Mouse (Mus musculus): ENCODE measurements around the gene Nudt22. TPM values are rescaled to one million over a fixed set of nuclear protein-coding genes. Genes with fewer than 3 reads are reported as not detected.

The Nudt22 gene
- polyA plus RNA-seq, 1 experiment from 2014 or later: 40.8 TPM

- peak within 1 kb of the TSS; percentile 85 for H3K27ac ChIP-seq
Observed at GRCm38 (mm10) chr19:6987061-6987903, 8.6 kb downstream of the Nudt22 start, which contains the start of gene Vegfb. Vegfb (minus strand) TSS chr19:6987651.

DNA sequence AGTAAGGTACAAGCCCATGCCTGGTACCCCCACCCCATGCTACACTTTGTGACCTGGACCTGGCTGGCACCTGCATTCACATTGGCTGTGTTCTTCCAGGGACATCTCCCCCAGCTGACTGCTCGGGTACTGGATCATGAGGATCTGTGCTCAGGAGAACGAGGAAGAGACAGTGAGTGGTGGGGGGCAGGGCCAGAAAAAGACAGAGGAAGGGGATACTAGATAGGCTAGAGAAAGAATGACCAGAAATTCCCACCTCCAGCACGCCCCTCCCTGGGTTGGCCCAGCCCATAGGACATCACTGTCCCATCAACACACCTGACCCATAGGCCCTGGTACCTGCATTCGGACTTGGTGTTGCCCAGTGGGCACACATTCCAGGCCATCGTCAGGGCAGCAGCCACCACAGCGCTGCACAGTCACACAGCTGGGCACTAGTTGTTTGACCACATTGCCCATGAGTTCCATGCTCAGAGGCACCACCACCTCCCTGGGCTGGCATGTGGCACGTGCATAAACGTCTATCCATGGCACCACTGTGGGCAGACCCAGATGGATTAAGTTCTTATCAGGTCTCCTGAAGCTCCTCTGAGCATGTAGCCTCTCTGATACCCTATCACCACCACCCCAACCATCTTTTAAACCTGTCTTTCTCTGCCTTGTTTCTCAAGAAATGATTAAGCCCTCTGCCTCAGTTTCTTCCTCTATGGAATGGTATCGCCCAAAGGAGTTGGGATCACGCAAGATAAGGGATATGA lies 9.8 kb downstream of the Nudt22 start:
- 81% methylated on average over 10 of the region's 10 CpGs for WGBS
- TF ChIP-seq CTCF (IDR thresholded peaks at IDR 0.05; ENCODE audit: low read depth): no peak
- Histone ChIP-seq H3K4me3 (replicated peaks; ENCODE audit: low read depth, low read length) (peak overlapping the region; percentile 82; the same call in 1 of the 2 replicates), H3K36me3 (ENCODE audit: insufficient read depth, low read length) (peaks cover 18% of the 10 kb centered on the region; the same call in 1 of the 2 replicates), H3K4me1 (replicated peaks; ENCODE audit: insufficient read depth, low read length) (peaks cover 12% of the 10 kb centered on the region), H3K9me3 (replicated peaks; ENCODE audit: low read length) (no peaks in the 10 kb centered on the region), H3K27ac (no peak overlapping the region), H3K9ac (ENCODE audit: low read depth, low read length) (peak overlapping the region; percentile 86; the same call in 1 of the 2 replicates), H3K27me3 (ENCODE audit: insufficient read depth, low read length) (no peaks in the 10 kb centered on the region), H3K4me2 (ENCODE audit: low read length) (peak overlapping the region; percentile 87)
- ATAC-seq (replicated peaks; ENCODE audit: low FRiP score, low read depth) (no peak), DNase-seq (ENCODE audit: low spot score) (no peak)

More at GRCm38 (mm10) chr19:6987061-6987903, 8.6 kb downstream of the Nudt22 start, which contains the start of gene Vegfb:
- H3K36me3 ChIP-seq (ENCODE audit: insufficient read depth, low read length): peaks cover 16% of the 10 kb centered on the region; the same call in 1 of the 2 replicates
- 1% methylated on average over 69 of the region's 85 CpGs for WGBS
- H3K9ac ChIP-seq (ENCODE audit: low read depth, low read length): peak within 1 kb of the TSS; percentile 86
- no peaks in the 10 kb centered on the region for H3K9me3 ChIP-seq (replicated peaks; ENCODE audit: low read length)
- DNase-seq (ENCODE audit: low spot score): peak; percentile 46
- peak within 1 kb of the TSS; percentile 87 for H3K4me2 ChIP-seq (ENCODE audit: low read length)
- peaks cover 17% of the 10 kb centered on the region for H3K4me1 ChIP-seq (replicated peaks; ENCODE audit: insufficient read depth, low read length)
- TF ChIP-seq CTCF (IDR thresholded peaks at IDR 0.05; ENCODE audit: low read depth): no peak
- peak within 1 kb of the TSS; percentile 82 for H3K4me3 ChIP-seq (replicated peaks; ENCODE audit: low read depth, low read length)
- H3K27me3 ChIP-seq (ENCODE audit: insufficient read depth, low read length): no peaks in the 10 kb centered on the region
- ATAC-seq (replicated peaks; ENCODE audit: low FRiP score, low read depth): peak; percentile 33

GRCm38 (mm10) chr19:6985300-6985699 lies 10.6 kb downstream of the Nudt22 start:
- Histone ChIP-seq H3K4me2 (ENCODE audit: low read length) (no peak overlapping the region), H3K27ac (no peak overlapping the region), H3K4me1 (replicated peaks; ENCODE audit: insufficient read depth, low read length) (peaks cover 12% of the 10 kb centered on the region), H3K4me3 (replicated peaks; ENCODE audit: low read depth, low read length) (no peak overlapping the region), H3K9ac (ENCODE audit: low read depth, low read length) (no peak overlapping the region), H3K9me3 (replicated peaks; ENCODE audit: low read length) (no peaks in the 10 kb centered on the region), H3K36me3 (ENCODE audit: insufficient read depth, low read length) (peaks cover 18% of the 10 kb centered on the region; the same call in 1 of the 2 replicates), H3K27me3 (ENCODE audit: insufficient read depth, low read length) (no peaks in the 10 kb centered on the region)
- ATAC-seq (replicated peaks; ENCODE audit: low FRiP score, low read depth) (no peak), DNase-seq (ENCODE audit: low spot score) (no peak)
- WGBS: 90% methylated on average over 19 of the region's 19 CpGs
- no peak for TF ChIP-seq CTCF (IDR thresholded peaks at IDR 0.05; ENCODE audit: low read depth)

DNA sequence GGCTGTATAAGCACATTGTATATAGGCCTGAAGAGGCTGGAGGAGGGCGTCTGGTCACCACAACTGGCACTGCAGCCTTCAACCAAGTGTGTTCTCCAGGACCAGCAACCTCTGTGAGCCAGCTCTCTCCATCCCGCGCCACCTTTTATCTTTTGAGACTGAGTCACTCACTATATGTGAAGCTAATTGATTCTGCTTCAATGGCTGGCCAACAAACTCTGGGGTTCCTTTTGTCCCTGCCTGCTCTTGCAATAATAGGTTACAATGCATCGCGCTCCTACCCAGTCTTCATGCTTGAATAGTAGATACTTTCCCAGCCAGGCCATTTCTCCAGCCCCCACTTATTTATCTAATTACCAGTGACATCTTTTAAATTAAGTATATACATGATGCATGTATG lies 12.3 kb downstream of the Nudt22 start:
- DNase-seq (ENCODE audit: low spot score): no peak
- WGBS: 93% methylated on average over 5 of the region's 5 CpGs
- no peak overlapping the region for H3K4me2 ChIP-seq (ENCODE audit: low read length)
- H3K27ac ChIP-seq: no peak overlapping the region
- ATAC-seq (replicated peaks; ENCODE audit: low FRiP score, low read depth): no peak
- peaks cover 18% of the 10 kb centered on the region; the same call in 1 of the 2 replicates for H3K36me3 ChIP-seq (ENCODE audit: insufficient read depth, low read length)
- no peaks in the 10 kb centered on the region for H3K27me3 ChIP-seq (ENCODE audit: insufficient read depth, low read length)
- H3K4me3 ChIP-seq (replicated peaks; ENCODE audit: low read depth, low read length): no peak overlapping the region
- no peaks in the 10 kb centered on the region for H3K9me3 ChIP-seq (replicated peaks; ENCODE audit: low read length)
- peaks cover 18% of the 10 kb centered on the region for H3K4me1 ChIP-seq (replicated peaks; ENCODE audit: insufficient read depth, low read length)
- no peak for TF ChIP-seq CTCF (IDR thresholded peaks at IDR 0.05; ENCODE audit: low read depth)
- no peak overlapping the region for H3K9ac ChIP-seq (ENCODE audit: low read depth, low read length)

GRCm38 (mm10) chr19:6981465-6981864 lies 14.5 kb downstream of the Nudt22 start:
- Histone ChIP-seq H3K27me3 (ENCODE audit: insufficient read depth, low read length) (no peaks in the 10 kb centered on the region), H3K4me1 (replicated peaks; ENCODE audit: insufficient read depth, low read length) (peaks cover 20% of the 10 kb centered on the region), H3K4me3 (replicated peaks; ENCODE audit: low read depth, low read length) (no peak overlapping the region), H3K27ac (no peak overlapping the region), H3K4me2 (ENCODE audit: low read length) (peak overlapping the region; percentile 67; the same call in 1 of the 2 replicates), H3K36me3 (ENCODE audit: insufficient read depth, low read length) (peaks cover 32% of the 10 kb centered on the region; the same call in 1 of the 2 replicates), H3K9me3 (replicated peaks; ENCODE audit: low read length) (no peaks in the 10 kb centered on the region), H3K9ac (ENCODE audit: low read depth, low read length) (no peak overlapping the region)
- no peak for DNase-seq (ENCODE audit: low spot score)
- no peak for ATAC-seq (replicated peaks; ENCODE audit: low FRiP score, low read depth)
- TF ChIP-seq CTCF (IDR thresholded peaks at IDR 0.05; ENCODE audit: low read depth): no peak
- WGBS: 92% methylated on average over 4 of the region's 4 CpGs
